Mouse (Mus musculus) cerebellum, postnatal 36 days (tissue): ENCODE results near the gene Gpkow.
A peak's percentile ranks its signal among the peaks of the same experiment; 100 is the strongest.

Experiments used
- DNase-seq, 2 experiments: peaks; one replicate each; pipeline ENCODE4 v3.0.0; 2021 to 2022; ENCODE audit warnings: mixed read lengths in 2 of 2

Gene Gpkow

DNA sequence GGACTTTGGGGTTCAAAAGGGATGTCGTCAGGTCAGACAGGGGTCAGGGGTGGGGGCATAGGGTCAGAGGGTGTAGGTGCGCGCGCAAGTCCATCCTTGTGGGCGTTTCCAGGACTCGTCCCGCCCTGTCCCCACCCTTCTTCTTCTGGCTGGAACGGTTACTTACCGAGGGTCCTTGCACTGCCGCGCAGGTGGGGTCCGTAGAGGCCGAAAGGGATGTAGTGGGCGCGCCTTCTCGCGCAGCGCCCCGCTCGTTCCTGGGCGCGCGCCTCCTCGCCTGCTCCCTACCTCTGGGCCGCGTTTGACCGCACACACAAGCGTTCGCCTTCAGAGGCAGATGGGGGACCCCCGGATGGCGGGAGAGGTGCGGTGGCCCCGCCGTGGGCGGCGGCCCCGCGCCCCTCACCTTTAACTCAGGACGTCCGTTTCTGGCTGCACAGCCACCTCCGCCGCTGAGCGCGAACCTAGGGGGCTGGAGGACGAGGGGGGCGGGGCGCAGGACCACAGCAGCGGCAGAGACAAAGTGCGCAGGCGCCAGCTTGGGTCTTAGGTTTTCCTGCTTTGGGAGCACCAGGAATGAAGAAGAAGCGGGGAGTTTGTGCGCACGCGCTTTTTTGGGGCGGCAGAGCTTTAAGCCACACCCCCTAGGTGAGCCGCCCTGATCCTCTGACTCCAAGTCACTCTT, 53.6 kb downstream of the Gpkow start, which contains the start of gene Ccdc120:
Ccdc120 (minus strand) TSS at position 474 of the 685 bp plus-strand sequence.
- peak; percentile 77 to 82 for DNase-seq

DNA sequence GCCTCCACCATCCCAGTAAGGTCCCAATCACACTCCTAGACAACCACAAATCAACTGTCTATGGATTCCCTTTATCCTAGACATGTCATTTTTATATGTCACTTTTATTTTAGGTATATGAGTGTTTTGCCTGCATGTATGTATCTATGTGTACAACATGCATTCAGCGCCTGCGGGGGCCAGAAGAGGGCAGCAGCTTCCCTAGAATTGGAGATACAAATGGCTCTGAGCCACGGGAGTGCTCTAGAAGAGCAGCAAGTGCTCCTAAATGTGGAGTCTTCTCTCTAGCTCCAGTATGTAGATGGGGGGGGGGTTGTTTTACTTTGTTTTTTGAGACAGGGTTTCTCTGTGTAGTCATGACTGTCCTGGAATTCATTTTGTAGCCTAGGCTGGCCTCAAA, 56.7 kb downstream of the Gpkow start:
- DNase-seq: peak in 1 of 2 experiments; percentile 42
